Mouse (Mus musculus): ENCODE results near the gene Sphk1.

- TF ChIP-seq POLR2A (IDR thresholded peaks at IDR 0.05; ENCODE audit: control insufficient read depth in 1 of 2, insufficient read depth in 1 of 2, low read depth in 1 of 2, low read length in 2 of 2, poor library complexity in 1 of 2) (no peak), GABPA (IDR thresholded peaks at IDR 0.05; ENCODE audit: low read depth, low read length) (no peak), CHD2 (IDR thresholded peaks at IDR 0.05; ENCODE audit: low read length) (no peak), CTCF (IDR thresholded peaks at IDR 0.05 in 2 of 3, conservative IDR thresholded peaks at IDR 0.05 in 1 of 3; ENCODE audit: control insufficient read depth in 1 of 3, insufficient read depth in 1 of 3, low read depth in 2 of 3, low read length in 3 of 3, poor library complexity in 1 of 3, severe bottlenecking in 1 of 3) (no peak), MAFK (IDR thresholded peaks at IDR 0.05; ENCODE audit: borderline replicate concordance, low read depth, low read length) (no peak), HCFC1 (IDR thresholded peaks at IDR 0.05; ENCODE audit: low read depth, low read length) (no peak), ZNF384 (IDR thresholded peaks at IDR 0.05; ENCODE audit: low read depth, low read length) (no peak), TCF12 (IDR thresholded peaks at IDR 0.05; ENCODE audit: low read depth, low read length) (no peak), MXI1 (IDR thresholded peaks at IDR 0.05; ENCODE audit: low read depth, low read length) (no peak), EP300 (IDR thresholded peaks at IDR 0.05; ENCODE audit: low read depth in 1 of 2, low read length in 2 of 2) (no peak), RAD21 (IDR thresholded peaks at IDR 0.05; ENCODE audit: low read depth, low read length) (no peak), ELF1 (IDR thresholded peaks at IDR 0.05; ENCODE audit: low read depth, low read length) (no peak), MEF2A (IDR thresholded peaks at IDR 0.05; ENCODE audit: extremely low read depth, insufficient replicate concordance, low read depth, low read length, poor library complexity, severe bottlenecking) (no peak)
Measured at GRCm38 (mm10) chr11:116508689-116509088, 22.0 kb upstream of the Sphk1 start.
